Mouse (Mus musculus) hindbrain, postnatal 0 days (tissue): Measurements from ENCODE around the gene Nfkbil1. TPM values are rescaled to one million over a fixed set of nuclear protein-coding genes. Genes with fewer than 3 reads are reported as not detected.

Source experiments
- ATAC-seq: fragments of 200-750 bp; cut with Nextera tagmentation; 2 replicates; pipeline ENCODE4 v1.8.0; 2017; ENCODE audit warnings: mild to moderate bottlenecking, moderate TSS enrichment, moderate library complexity
- DNase-seq: peaks from one replicate; pipeline ENCODE4 v3.0.0-alpha.2; 2015; ENCODE audit warnings: low spot score
- H3K27ac ChIP-seq: fragments of 300-500 bp; sonication (generic); 2 replicates; pipeline ENCODE4 v1.5.1; 2014; ENCODE audit warnings: mild to moderate bottlenecking
- H3K27me3 ChIP-seq: fragments of 300-500 bp; sonication (generic); 2 replicates; pipeline ENCODE4 v1.6.1; 2014; ENCODE audit warnings: low read length, mixed read lengths; ENCODE audit not compliant: insufficient read depth
- H3K36me3 ChIP-seq: fragments of 300-500 bp; sonication (generic); 2 replicates; pipeline ENCODE4 v1.6.1; 2014; ENCODE audit warnings: low read length, mixed read lengths; ENCODE audit not compliant: insufficient read depth
- H3K4me1 ChIP-seq: fragments of 300-500 bp; sonication (generic); 2 replicates; pipeline ENCODE4 v1.6.1; 2014; ENCODE audit warnings: antibody characterized with exemption, low read length, mixed read lengths; ENCODE audit not compliant: insufficient read depth
- H3K4me2 ChIP-seq: fragments of 300-500 bp; sonication (generic); 2 replicates; pipeline ENCODE4 v1.6.1; 2014; ENCODE audit warnings: low read depth, mild to moderate bottlenecking, low read length, moderate library complexity, mixed read lengths
- H3K4me3 ChIP-seq: fragments of 300-500 bp; sonication (generic); 2 replicates; pipeline ENCODE4 v1.5.1; 2014; ENCODE audit warnings: low read length
- H3K9ac ChIP-seq: fragments of 300-500 bp; sonication (generic); replicated peaks from 2 replicates; pipeline ENCODE4 v1.6.1; 2014; ENCODE audit warnings: mild to moderate bottlenecking, low read length, moderate library complexity, mixed read lengths
- H3K9me3 ChIP-seq: fragments of 300-500 bp; sonication (generic); 2 replicates; pipeline ENCODE4 v1.6.1; 2016; ENCODE audit warnings: low read length, mixed read lengths
- CTCF ChIP-seq: IDR thresholded peaks from 2 replicates; pipeline ENCODE4 v1.5.1; 2016; ENCODE audit warnings: antibody characterized with exemption, control low read depth, low read depth
- WGBS: fragments of 180-500 bp; shearing (Covaris S2); extraction: QIAGEN DNeasy Blood & Tissue Kit; methylation state at CpG from one replicate; pipeline ENCODE4 v1.1.7; 2014; 5-methylcytosine and 5-hydroxymethylcytosine counted together
- polyA plus RNA-seq: library from polyadenylated mRNA; unstranded; fragments of >200 nt; fragmentation: Nextera tagmentation; extraction: Ambion mirVana; gene quantifications from 2 replicates; pipeline ENCODE4 v1.2.1, GENCODE M21; 2015
- total RNA-seq: library from RNA; depleted of rRNA; stranded (reverse); fragments of >200 nt; gene quantifications from 2 replicates; pipeline ENCODE4 v1.2.3, GENCODE M21; 2014

Gene Nfkbil1
- total and polyA plus RNA-seq, 2 experiments from 2014 or later = 12.9 to 15.5 TPM

DNA sequence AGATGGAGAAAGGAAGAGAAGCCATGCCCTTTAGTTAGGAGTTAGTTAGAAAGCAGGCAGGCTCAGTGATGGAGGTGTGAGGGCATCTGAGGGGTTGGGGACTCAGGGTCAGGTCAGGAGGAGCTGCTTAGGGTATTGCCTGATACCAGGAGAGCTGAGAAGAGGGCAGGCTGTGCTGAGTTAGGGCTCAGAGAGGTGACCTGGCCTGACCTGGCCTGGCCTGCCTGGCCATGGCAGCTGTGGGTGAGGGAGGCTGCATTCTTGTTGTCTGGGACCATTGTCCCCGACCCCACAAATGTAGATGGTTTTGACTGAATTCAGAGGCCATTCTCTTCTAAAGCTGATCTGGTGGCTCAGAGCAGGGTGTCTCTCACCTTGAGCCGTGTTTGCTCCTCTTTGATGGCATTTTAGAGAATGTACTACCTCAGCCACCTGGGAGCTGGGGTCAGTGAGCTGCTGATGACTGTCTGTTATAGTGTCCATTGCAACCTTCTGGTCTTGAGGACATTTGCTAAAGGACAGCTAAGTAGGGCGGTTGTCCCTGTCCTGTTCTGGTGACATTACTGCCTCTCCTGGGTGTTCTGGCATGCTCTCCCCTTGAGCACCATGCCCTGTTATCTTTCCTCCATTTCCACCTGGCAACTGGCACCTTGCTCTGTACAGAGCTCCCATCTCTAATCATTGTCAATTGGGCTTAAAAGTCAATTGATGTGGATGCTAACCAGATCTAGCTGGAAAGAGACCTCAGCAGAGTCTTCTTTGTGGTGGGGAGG lies 14.9 kb upstream of the Nfkbil1 start:
- Histone ChIP-seq H3K9me3 (no peaks in the 10 kb centered on the region), H3K9ac (no peak overlapping the region), H3K36me3 (peaks cover 69% of the 10 kb centered on the region), H3K27me3 (no peaks in the 10 kb centered on the region), H3K4me2 (no peak overlapping the region), H3K27ac (no peak overlapping the region), H3K4me3 (no peak overlapping the region), H3K4me1 (no peaks in the 10 kb centered on the region)
- no peak for DNase-seq
- ATAC-seq = no peak
- 92% methylated on average over 3 of the region's 3 CpGs for WGBS
- TF ChIP-seq CTCF = no peak

DNA sequence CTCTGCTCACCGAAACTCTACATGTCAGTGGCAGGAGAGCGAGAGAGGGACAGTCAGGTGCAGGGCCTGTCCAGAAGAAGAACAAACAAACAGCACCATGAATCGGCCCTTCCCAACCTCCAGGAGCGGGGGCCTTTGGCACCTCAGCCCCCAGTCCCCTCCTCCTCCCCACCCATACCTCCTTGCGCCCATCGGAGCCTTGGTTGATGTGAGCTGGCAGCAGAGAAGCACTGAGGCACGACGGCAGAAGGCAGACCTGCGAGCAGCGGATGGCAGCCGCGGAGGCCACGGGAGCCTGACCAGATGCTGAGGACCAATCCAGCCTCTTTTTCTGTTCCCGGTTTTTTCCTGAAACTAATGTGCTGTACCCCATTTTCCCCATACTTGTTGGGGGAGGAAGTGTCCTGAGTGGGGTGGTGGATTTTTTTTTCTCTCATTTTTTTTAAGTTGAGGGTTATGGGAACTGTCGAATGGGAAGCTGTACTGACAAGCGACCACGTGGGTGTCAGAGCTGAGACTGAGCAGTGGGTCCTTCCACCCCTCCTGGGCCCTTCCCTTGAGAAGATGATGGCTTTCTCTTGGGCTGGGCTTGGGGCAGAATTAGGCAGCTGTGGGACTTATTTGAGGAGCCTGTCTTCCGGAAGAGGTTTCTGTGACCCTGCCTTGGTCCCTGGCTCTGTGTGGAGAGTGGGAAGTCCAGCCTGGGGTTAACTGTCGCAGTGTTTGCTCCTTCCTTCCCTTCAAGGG lies 14.0 kb upstream of the Nfkbil1 start:
- 81% methylated on average over 19 of the region's 19 CpGs for WGBS
- Histone ChIP-seq H3K36me3 (peaks cover 78% of the 10 kb centered on the region), H3K4me2 (no peak overlapping the region), H3K4me1 (0 out of 2 replicates have a peak, but pooled peaks cover under 1% of the 10 kb centered on the region), H3K27me3 (no peaks in the 10 kb centered on the region), H3K4me3 (no peak overlapping the region), H3K9me3 (no peaks in the 10 kb centered on the region), H3K9ac (no peak overlapping the region), H3K27ac (no peak overlapping the region)
- no peak for TF ChIP-seq CTCF
- ATAC-seq = no peak
- DNase-seq = no peak

DNA sequence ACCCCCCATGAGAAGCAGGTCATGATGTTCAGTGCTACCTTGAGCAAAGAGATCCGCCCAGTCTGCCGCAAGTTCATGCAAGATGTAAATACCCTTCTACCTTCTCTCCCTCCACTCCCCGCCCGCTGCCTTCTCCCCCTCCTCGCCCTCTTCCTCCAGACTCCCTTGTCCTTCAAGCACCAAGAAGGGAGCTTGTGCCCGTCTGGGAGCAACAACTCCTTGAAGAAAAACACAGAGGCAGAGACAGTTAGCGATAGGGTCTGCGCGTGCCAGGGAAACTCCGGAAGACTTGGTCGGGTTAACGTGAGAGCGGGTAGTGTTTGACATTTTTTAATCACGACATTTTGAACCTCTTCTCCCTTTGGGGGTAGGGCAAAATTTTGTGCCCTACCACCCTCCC lies 13.4 kb upstream of the Nfkbil1 start:
- 84% methylated on average over 14 of the region's 14 CpGs for WGBS
- TF ChIP-seq CTCF = no peak
- H3K4me1 ChIP-seq = peaks cover 7% of the 10 kb centered on the region
- peaks cover 82% of the 10 kb centered on the region for H3K36me3 ChIP-seq
- H3K27me3 ChIP-seq = no peaks in the 10 kb centered on the region
- no peak overlapping the region for H3K9ac ChIP-seq
- H3K27ac ChIP-seq = no peak overlapping the region
- no peaks in the 10 kb centered on the region for H3K9me3 ChIP-seq
- no peak for DNase-seq
- no peak overlapping the region for H3K4me3 ChIP-seq
- H3K4me2 ChIP-seq = no peak overlapping the region
- no peak for ATAC-seq

DNA sequence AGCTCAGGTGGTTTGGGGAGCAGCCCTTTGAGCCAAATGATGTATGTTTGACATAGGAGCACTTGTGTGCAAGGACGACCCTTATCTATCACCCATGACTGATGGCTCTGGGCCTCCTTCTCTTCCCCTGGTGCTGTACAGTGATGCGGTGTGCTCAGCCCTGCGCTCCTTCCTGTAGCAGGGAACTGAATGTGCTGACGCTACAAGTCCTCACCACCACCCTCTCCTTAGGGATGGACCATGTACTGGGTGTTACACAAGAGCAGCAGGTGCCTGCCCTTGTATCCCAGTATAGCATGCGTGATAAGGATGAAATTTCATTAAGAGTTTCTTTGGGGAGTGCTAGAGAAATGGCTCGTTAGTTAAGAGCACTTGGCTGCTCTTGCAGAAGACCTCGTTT lies 11.6 kb upstream of the Nfkbil1 start:
- H3K9me3 ChIP-seq = no peaks in the 10 kb centered on the region
- WGBS = 81% methylated on average over 7 of the region's 7 CpGs

DNA sequence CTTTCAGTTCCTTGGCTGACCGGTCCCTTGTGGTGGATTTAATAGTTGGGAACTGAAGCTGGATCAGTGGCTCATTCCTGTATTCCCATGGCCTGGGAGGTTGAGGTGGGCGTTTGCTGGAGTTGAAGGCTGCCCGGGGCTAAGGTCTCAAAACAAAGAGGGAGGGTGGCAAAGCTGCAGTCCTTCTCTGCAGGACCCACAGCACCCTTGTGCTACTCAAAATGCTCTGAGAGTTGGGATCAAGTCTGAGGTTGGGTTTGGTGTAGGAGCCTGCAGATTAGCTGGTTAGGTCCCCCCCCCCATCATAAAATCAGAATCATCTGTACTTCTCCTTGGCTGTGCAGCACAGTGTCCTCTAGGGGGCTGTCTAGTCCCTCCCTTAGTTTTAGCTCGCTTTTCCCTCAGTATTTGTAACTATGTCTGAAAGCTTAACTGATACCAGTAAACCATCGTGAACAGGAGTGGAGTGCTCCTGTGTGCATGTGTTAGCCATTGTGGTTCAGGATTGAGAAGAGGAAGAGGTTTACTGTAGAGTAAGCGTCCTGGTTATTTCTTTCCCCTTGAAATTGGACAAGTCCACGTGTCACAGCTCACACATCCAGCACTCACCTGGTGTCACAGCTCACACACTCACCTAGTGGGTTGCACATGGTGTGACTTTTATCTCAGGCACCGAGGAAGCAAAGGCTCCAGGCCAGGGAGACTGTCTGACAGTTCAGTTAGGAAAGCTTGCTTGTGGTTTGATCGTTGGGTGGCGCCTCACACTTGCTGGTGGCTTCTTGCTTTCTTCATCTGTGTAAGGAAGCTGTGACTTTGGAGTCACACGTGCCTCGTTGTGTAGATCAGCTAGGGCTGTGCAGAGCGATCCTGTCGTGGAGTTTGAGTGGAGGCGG lies 10.4 kb upstream of the Nfkbil1 start:
- 79% methylated on average over 15 of the region's 15 CpGs for WGBS
- peak; percentile 58 for DNase-seq
- no peak overlapping the region for H3K4me3 ChIP-seq

More for the DNA sequence above, 11.6 kb upstream of the Nfkbil1 start:
- ATAC-seq (no peak), DNase-seq (no peak)
- no peak for TF ChIP-seq CTCF
- Histone ChIP-seq H3K4me1 (peaks cover 12% of the 10 kb centered on the region), H3K4me2 (no peak overlapping the region), H3K27me3 (no peaks in the 10 kb centered on the region), H3K9ac (no peak overlapping the region), H3K36me3 (peaks cover 69% of the 10 kb centered on the region), H3K27ac (no peak overlapping the region), H3K4me3 (no peak overlapping the region)

DNA sequence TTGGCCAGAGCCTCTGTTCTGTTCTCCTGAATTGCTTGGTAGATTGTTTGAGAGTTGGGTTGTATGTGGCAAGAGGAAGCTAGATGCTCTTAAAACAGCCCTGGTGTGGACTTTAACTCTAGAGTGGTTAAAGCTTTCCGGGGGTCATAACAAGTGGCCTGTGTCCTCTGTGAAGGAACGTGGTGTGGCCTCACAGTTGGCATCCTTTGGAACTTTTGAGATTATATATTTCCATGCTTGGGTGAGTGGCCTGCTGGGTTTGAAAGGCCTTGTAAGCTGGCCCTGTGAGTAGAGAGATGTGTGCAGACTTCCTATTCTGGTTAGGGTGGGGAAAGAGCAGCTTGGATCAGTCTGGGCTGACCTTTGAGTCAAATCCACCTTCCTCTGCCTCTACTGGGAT lies 9.4 kb upstream of the Nfkbil1 start:
- H3K9me3 ChIP-seq = no peaks in the 10 kb centered on the region
- no peak overlapping the region for H3K4me3 ChIP-seq
- peaks cover 17% of the 10 kb centered on the region for H3K4me1 ChIP-seq
- DNase-seq (no peak), ATAC-seq (no peak)
- H3K27ac ChIP-seq = no peak overlapping the region
- peak overlapping the region; percentile 72 for H3K4me2 ChIP-seq
- peak overlapping the region; percentile 100; the same call in 1 of the 2 replicates for H3K9ac ChIP-seq
- WGBS = 55% methylated on average over 2 of the region's 2 CpGs
- H3K36me3 ChIP-seq = peaks cover 63% of the 10 kb centered on the region
- TF ChIP-seq CTCF = no peak
- H3K27me3 ChIP-seq = no peaks in the 10 kb centered on the region

More for the DNA sequence above, 10.4 kb upstream of the Nfkbil1 start:
- H3K36me3 ChIP-seq = peaks cover 66% of the 10 kb centered on the region
- H3K4me1 ChIP-seq = peaks cover 12% of the 10 kb centered on the region
- TF ChIP-seq CTCF = peak; percentile 68
- no peak for ATAC-seq
- no peaks in the 10 kb centered on the region for H3K9me3 ChIP-seq
- no peak overlapping the region for H3K4me2 ChIP-seq
- H3K27ac ChIP-seq = no peak overlapping the region
- H3K9ac ChIP-seq = no peak overlapping the region
- no peaks in the 10 kb centered on the region for H3K27me3 ChIP-seq
